Mouse (Mus musculus): ENCODE measurements at regions not wholly inside any gene's neighbourhood (a gene's known extent, or its start where the extent isn't known, plus 50 kb on each side); places are given as distances from the start of the nearest gene placed in this dataset.

- TF ChIP-seq CTCF (conservative IDR thresholded peaks at IDR 0.05 in 1 of 2, IDR thresholded peaks at IDR 0.05 in 1 of 2; ENCODE audit: low read depth in 2 of 2, low read length in 2 of 2) (no peak), POLR2A (IDR thresholded peaks at IDR 0.05; ENCODE audit: low read depth, low read length) (no peak), CHD2 (IDR thresholded peaks at IDR 0.05; ENCODE audit: low read length) (no peak), NRF1 (IDR thresholded peaks at IDR 0.05; ENCODE audit: low read depth, low read length) (no peak), MEF2A (IDR thresholded peaks at IDR 0.05; ENCODE audit: borderline replicate concordance, low read depth, low read length) (no peak), ETS1 (conservative IDR thresholded peaks at IDR 0.05; ENCODE audit: low read depth, low read length) (no peak), ELF1 (IDR thresholded peaks at IDR 0.05; ENCODE audit: low read depth, low read length) (no peak)
Measured at GRCm38 (mm10) chr10:9013549-9013925, 127.7 kb upstream of the Sash1 start.

All from CH12.LX (cell line).